Comparison of ENCODE assay signal across 24 mouse cellular contexts in genomic region chrX:139583616-139584015, GRCm38 (mm10). TPM values are rescaled to one million over a fixed set of nuclear protein-coding genes. Genes with fewer than 3 reads are reported as not detected.
DNase-seq lines count a peak whose midpoint lies in the region; ATAC-seq lines count a peak whose summit lies in the region.
"Had no signal": no experiment of that assay in that cellular context is flagged by ENCODE, and none has a peak within 500 bp of the region (broad histone marks: within the 10 kb centered on the region; RNA-seq: fewer than 3 reads in every experiment).

No protein-coding gene starts in this region.

- DNase-seq in gastrocnemius, adult 18-20 months (ENCODE audit: low spot score) = peak; percentile 30
- no peak for DNase-seq in gastrocnemius, postnatal 4 days (ENCODE audit: low spot score in 2 of 2)
- peak; percentile 3 to 13 for DNase-seq in heart, adult 9 months (ENCODE audit: low spot score in 2 of 2)
- no peak for DNase-seq in heart, embryonic 10.5 days (ENCODE audit: low spot score)
- peak; percentile 30 for DNase-seq in skeletal muscle tissue, adult 2 months (ENCODE audit: low read depth, low spot score)
- DNase-seq in thymus, postnatal 14 days = no peak
- no peak for DNase-seq in limb, embryonic 10.5 days (ENCODE audit: low spot score)
- DNase-seq: adrenal gland, postnatal 25 days; cerebellum, adult 18-20 months; cerebellum, postnatal 36 days; gastrocnemius, postnatal 10 days; kidney, adult 18-20 months; kidney, postnatal 10 days; left cerebral cortex, postnatal 4 days; lung, embryonic 14.5 days; lung, postnatal 4 days; right cerebral cortex, postnatal 25 days had no signal

- no peak overlapping the region for H3K9ac ChIP-seq in heart, embryonic 15.5 days
- H3K9ac ChIP-seq: hindbrain, embryonic 12.5 days; lung, embryonic 14.5 days; stomach, embryonic 15.5 days had no signal

- no peaks in the 10 kb centered on the region for H3K36me3 ChIP-seq in heart, embryonic 10.5 days
- H3K36me3 ChIP-seq in heart, embryonic 15.5 days = no peaks in the 10 kb centered on the region
- no peaks in the 10 kb centered on the region for H3K36me3 ChIP-seq in limb, embryonic 10.5 days
- H3K36me3 ChIP-seq: hindbrain, embryonic 12.5 days; midbrain, embryonic 10.5 days; stomach, embryonic 15.5 days had no signal

- H3K27me3 ChIP-seq in heart, embryonic 10.5 days (ENCODE audit: insufficient read depth, poor library complexity, severe bottlenecking) = no peaks in the 10 kb centered on the region
- H3K27me3 ChIP-seq in heart, embryonic 15.5 days = no peaks in the 10 kb centered on the region
- peaks cover 48% of the 10 kb centered on the region for H3K27me3 ChIP-seq in limb, embryonic 10.5 days (ENCODE audit: low read depth, poor library complexity, severe bottlenecking)
- H3K27me3 ChIP-seq: stomach, embryonic 15.5 days had no signal

- H3K27ac ChIP-seq in heart, embryonic 10.5 days = no peak overlapping the region
- peak overlapping the region; percentile 37; the same call in 1 of the 2 replicates for H3K27ac ChIP-seq in heart, embryonic 15.5 days
- H3K27ac ChIP-seq in limb, embryonic 10.5 days = no peak overlapping the region
- H3K27ac ChIP-seq: hindbrain, embryonic 12.5 days; left cerebral cortex, adult 2 months; midbrain, embryonic 10.5 days; stomach, embryonic 15.5 days had no signal

- no peak overlapping the region for H3K4me2 ChIP-seq in heart, embryonic 15.5 days
- H3K4me2 ChIP-seq: hindbrain, embryonic 12.5 days; lung, embryonic 14.5 days; stomach, embryonic 15.5 days had no signal

- no peak; the same call in 1 of the 2 replicates for ATAC-seq in heart, embryonic 15.5 days (replicated peaks; ENCODE audit: insufficient number of reproducible peaks, insufficient read depth, low FRiP score, low read depth)
- ATAC-seq: activated CD4-positive, CD25-positive, alpha-beta regulatory T cell, adult 4 months; CD4-positive, CD25-positive, alpha-beta regulatory T cell, adult 4 months had no signal

- no peaks in the 10 kb centered on the region for H3K4me1 ChIP-seq in heart, embryonic 10.5 days
- no peaks in the 10 kb centered on the region for H3K4me1 ChIP-seq in heart, embryonic 15.5 days (replicated peaks)
- no peaks in the 10 kb centered on the region for H3K4me1 ChIP-seq in limb, embryonic 10.5 days
- H3K4me1 ChIP-seq: hindbrain, embryonic 12.5 days; midbrain, embryonic 10.5 days; stomach, embryonic 15.5 days had no signal

- WGBS in heart, embryonic 10.5 days = 33% methylated on average over 4 of the region's 4 CpGs
- 25% methylated on average over 4 of the region's 4 CpGs for WGBS in heart, embryonic 15.5 days
- WGBS in limb, embryonic 10.5 days = 55% methylated on average over 4 of the region's 4 CpGs

- H3K4me3 ChIP-seq in heart, embryonic 10.5 days = no peak overlapping the region
- H3K4me3 ChIP-seq in heart, embryonic 15.5 days = no peak overlapping the region
- no peak overlapping the region for H3K4me3 ChIP-seq in limb, embryonic 10.5 days
- H3K4me3 ChIP-seq: hindbrain, embryonic 12.5 days; left cerebral cortex, adult 2 months; midbrain, embryonic 10.5 days; stomach, embryonic 15.5 days had no signal

- H3K9me3 ChIP-seq in heart, embryonic 10.5 days = no peaks in the 10 kb centered on the region
- H3K9me3 ChIP-seq in heart, embryonic 15.5 days (replicated peaks) = no peaks in the 10 kb centered on the region
- H3K9me3 ChIP-seq in limb, embryonic 10.5 days (replicated peaks) = no peaks in the 10 kb centered on the region
- H3K9me3 ChIP-seq: hindbrain, embryonic 12.5 days; midbrain, embryonic 10.5 days; stomach, embryonic 15.5 days had no signal

RNA-seq across cellular contexts. Expression of gene Rnf128, which starts 20.5 kb away (rescaled TPM):
- total RNA-seq in gastrocnemius, adult 18-20 months (2021) = 10 to 100 TPM; 19.0 to 23.2 TPM
- total RNA-seq in gastrocnemius, postnatal 4 days (2021) = 10 to 100 TPM; 15.2 to 15.3 TPM
- polyA plus RNA-seq in heart, embryonic 10.5 days (2016; fragmentation: Nextera tagmentation; extraction: Ambion mirVana) = 23.3 and 23.4 TPM in 2 replicates
- 28.8 and 36.0 TPM in 2 replicates for polyA plus RNA-seq in heart, embryonic 15.5 days (2015; fragmentation: Nextera tagmentation; extraction: Ambion mirVana)
- polyA plus RNA-seq in limb, embryonic 10.5 days (2016; fragmentation: Nextera tagmentation; extraction: Ambion mirVana) = 3.4 and 3.7 TPM in 2 replicates

Comparison
In these comparisons a context has a peak if more than half of its experiments do, and no peak if none do; other contexts are left out.
1. DNase-seq: peak in gastrocnemius, adult 18-20 months (single experiment), heart, adult 9 months (2 of 2) and skeletal muscle tissue, adult 2 months (single experiment); none in gastrocnemius, postnatal 4 days (0 of 2), heart, embryonic 10.5 days (single experiment), thymus, postnatal 14 days (single experiment) and limb, embryonic 10.5 days (single experiment).